Mouse (Mus musculus) gastrocnemius, postnatal 25 days (tissue): ENCODE measurements around the gene Adap2. TPM values are rescaled to one million over a fixed set of nuclear protein-coding genes. Genes with fewer than 3 reads are reported as not detected.
A peak's percentile ranks its signal among the peaks of the same experiment; 100 is the strongest.

Experiments
- DNase-seq: peaks from one replicate; pipeline ENCODE4 v3.0.0; 2022
- total RNA-seq, 2 experiments: library from RNA; stranded (reverse); gene quantifications; 1 replicate in 1 of 2; 2 replicates in 1 of 2; pipeline ENCODE4 v1.2.3; 2021

Gene Adap2
- total RNA-seq, 2 experiments from 2014 or later, result 5.0 to 6.0 TPM

DNA sequence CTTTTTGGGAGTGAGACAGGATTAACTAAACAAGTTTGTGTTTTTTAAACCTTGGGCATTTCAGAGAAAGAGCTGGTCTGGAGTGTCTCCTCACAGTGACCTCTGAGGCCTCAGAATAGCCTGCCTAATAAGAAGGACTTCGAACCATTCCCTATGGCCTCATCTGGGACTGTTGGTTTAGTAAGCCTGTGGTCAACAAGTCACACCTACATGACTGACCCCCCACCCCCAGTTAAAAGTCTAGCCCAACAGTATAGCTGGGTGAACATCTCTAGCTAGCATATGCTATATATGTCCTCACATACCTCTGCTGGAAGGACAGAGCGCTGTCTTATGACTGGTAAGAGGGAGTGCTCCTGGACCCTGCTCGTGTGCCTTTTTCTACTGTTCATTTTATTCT lies 45.4 kb downstream of the Adap2 start:
- DNase-seq, result no peak

GRCm38 (mm10) chr11:80199773-80200172 lies 45.9 kb downstream of the Adap2 start:
- no peak for DNase-seq

- no peak for DNase-seq
These were observed 46.4 kb downstream of the Adap2 start for GRCm38 (mm10) chr11:80200326-80200725.

DNA sequence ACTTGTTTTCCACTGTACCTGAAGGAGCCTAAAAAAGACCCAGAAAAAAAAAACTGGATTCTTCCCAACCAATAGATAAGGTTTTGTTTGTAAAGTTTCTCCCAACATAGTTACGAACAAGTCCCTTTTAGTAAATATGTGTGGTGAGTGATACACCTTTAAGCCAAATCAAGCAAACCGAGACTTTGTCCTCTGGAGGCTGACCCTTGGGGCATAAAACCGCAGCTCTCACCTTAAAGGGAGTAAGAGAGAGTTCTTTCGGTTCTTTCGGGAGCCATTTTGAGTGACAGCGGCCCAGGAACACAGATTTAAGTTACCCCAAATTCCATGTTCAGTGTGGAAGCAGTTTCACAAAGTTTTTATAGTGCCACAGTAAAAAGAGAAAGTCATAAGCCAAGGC lies 48.4 kb downstream of the Adap2 start:
- no peak for DNase-seq

DNA sequence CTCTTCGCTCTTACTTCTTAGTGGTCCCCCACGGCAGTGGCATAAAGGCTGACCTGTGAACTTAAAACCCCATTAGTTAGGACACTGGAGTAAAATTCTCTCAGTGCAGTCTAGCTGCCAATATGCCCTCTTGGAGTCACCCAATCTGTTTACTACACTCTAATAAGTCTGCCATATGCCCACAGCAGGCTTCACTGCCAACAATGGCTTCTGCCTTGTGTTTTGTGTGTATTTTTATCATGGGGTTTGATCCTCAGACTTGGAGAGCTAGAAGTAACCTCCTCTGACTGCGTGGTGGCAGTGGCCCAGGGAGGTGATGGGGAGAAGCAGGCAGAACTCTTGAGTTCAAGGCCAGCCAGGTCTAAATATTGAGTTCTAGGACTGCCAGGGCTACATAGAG lies 50.1 kb downstream of the Adap2 start:
- DNase-seq, result no peak

DNA sequence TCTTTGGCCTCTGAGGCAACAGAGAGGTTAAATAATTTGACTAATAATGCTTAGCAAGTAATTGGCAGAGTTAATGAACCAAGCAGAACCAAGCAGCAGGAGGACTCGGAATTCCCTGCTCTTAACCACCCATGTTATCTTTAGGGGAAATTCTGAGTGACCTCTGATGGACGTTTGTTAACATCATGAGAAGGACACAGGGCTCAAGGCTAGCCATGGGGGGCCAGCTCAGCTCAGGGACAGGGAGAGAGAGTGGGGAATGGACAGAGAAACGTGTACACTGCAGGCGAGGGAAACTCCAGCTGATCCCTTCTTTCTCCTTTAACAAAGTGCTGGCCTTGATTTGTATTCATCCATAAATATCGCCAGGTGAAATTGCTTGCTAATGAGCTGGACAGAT lies 51.0 kb downstream of the Adap2 start:
- no peak for DNase-seq

DNA sequence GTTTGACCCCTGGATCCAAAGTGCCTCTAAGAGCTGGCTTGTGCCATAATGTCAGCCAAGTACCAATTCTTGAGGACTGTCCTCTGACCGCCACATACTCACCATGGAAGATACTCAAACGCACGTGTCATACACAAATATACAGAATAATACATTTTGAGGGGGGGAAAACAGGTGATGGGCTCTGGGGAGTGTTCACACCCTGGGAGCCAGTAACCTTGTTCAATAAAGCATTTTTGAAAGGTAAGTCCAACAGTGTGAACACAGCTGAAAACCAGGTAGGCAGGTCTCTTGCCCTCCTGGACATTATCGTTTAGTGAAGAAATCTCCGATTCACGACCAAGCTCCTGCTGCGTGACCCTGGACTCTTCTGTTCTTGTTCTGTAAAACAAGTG lies 54.6 kb downstream of the Adap2 start:
- no peak for DNase-seq

DNA sequence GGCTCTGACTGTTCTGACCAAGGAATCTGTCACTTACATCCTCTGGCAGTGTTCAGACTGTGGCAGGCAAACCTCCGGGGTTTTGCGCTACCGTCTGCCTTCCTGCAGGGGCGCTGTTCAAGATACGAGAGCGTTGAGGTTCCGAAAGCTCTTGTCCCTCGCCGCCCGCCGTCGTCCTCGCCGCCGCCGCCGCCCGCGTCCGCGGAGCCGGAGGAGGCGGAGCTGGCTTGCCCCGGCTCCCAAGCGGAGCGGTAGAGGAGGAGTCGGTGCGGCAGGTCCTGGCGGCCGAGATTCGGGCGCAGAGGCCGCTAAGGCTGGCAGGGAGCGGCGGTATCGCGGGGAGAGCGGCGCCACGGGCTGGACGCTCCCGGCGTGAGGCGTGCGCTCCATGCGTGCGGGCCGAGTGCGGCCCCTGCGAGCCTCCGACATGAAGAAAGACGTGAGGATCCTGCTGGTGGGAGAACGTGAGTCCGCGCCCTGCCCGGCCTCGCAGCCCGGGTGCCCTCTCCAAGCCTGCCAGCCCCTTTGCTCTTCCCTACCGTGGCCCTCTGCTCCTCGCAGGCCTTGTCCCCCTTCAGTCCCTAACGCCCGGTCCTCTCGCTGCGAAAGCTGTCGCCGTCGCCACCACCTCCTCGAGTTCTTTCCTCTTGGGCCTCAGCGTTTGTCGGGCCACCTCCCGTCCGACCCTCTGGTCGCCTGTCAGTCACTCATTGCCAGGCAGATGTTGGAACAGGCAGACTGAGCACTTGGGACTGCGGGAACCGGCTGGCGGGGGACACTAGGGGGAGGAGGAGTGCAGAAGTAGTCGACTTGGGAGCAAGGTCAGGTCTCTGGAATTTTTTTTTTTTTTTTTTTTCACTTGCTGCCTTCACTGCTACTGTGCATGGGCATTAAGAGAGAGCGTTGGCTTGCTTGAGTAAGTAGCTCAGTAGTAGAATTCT lies 55.2 kb downstream of the Adap2 start, which contains the start of gene Rhot1:
TSS of gene Rhot1 (plus strand) at position 160 of the 941 bp plus-strand sequence.
- peak; percentile 94 for DNase-seq

DNA sequence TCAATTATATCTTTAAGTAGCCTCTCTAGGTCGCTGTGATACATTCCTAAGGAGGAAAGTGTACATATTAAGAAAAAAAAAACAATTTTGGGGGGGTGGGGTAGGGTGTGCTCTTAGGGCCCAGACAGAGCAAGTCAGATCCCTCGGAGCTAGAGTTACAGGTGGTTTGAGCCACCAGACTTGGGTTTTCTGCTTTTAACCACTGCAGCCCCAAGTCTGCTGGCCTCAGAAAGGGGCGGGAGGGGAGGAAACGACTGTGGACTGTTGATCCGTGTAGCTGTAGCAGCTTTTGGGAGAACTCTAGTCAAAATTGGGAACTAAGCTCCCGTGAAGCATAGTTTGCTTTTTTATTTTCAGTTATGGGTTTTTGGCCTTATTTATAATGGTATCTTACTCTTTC lies 56.4 kb downstream of the Adap2 start:
- DNase-seq, result no peak

GRCm38 (mm10) chr11:80212282-80212681 lies 58.4 kb downstream of the Adap2 start:
- no peak for DNase-seq

DNA sequence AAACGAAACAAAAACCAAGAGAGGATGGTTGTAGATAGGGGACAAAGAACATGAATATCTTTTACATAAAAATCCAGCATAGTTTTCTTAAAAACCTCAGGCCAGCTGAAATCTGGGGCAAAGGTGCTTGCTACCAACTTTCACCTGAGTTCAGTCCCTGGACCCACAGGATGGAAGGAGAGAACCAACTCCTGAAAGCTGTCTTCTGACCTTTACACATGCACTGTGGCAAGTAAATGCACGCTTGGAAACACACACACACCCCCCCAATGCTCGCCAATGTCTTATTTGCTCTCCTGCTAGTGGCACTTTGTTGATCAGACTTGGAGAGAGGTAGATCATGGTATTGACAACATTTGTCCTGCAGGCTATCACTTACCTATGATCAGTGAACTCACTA lies 61.4 kb downstream of the Adap2 start:
- no peak for DNase-seq

GRCm38 (mm10) chr11:80218657-80219293 lies 64.9 kb downstream of the Adap2 start:
- DNase-seq, result no peak

Other genes with a start within 250 kb of the Adap2 start
- 10 to 100 TPM; 24.6 to 26.0 TPM for gene Utp6, start 191.7 kb upstream of the Adap2 start, total RNA-seq
- gene Suz12, start 161.0 kb upstream of the Adap2 start, total RNA-seq, result 10 to 100 TPM; 16.9 to 17.6 TPM
- 1 to 10 TPM; 6.6 to 7.7 TPM for gene Crlf3, start 73.1 kb upstream of the Adap2 start, total RNA-seq
- under 1 TPM; 0.72 to 0.99 TPM for gene Atad5, start 64.7 kb upstream of the Adap2 start, total RNA-seq
- gene Tefm, start 11.9 kb upstream of the Adap2 start, total RNA-seq, result 10 to 100 TPM; 16.3 to 21.5 TPM
- 1 to 10 TPM; 1.7 to 3.5 TPM for gene Rnf135, start 29.7 kb downstream of the Adap2 start, total RNA-seq
- gene Rhot1, start 54.9 kb downstream of the Adap2 start, total RNA-seq, result 10 to 100 TPM; 37.8 to 40.5 TPM
- gene Rhbdl3, start 146.8 kb downstream of the Adap2 start, total RNA-seq, result 1 to 10 TPM; 6.9 to 7.1 TPM
- 10 to 100 TPM; 28.9 to 30.8 TPM for gene 5730455P16Rik, start 223.9 kb downstream of the Adap2 start, total RNA-seq
- gene Zfp207, start 229.2 kb downstream of the Adap2 start, total RNA-seq, result 10 to 100 TPM; 48.3 to 54.5 TPM